Mouse (Mus musculus) layer of hippocampus, adult 9-10 months (tissue): ENCODE measurements at regions not wholly inside any gene's neighbourhood (a gene's known extent, or its start where the extent isn't known, plus 50 kb on each side); places are given as distances from the start of the nearest gene placed in this dataset.

ENCODE experiments used
- DNase-seq: peaks from one replicate; pipeline ENCODE4 v3.0.0; 2022; ENCODE audit warnings: low spot score

GRCm38 (mm10) chr7:70576112-70576910, 209.8 kb upstream of the Nr2f2 start:
- no peak for DNase-seq

GRCm38 (mm10) chr7:70575614-70576013, 209.1 kb upstream of the Nr2f2 start:
- DNase-seq: no peak

GRCm38 (mm10) chr7:70574194-70574593, 207.7 kb upstream of the Nr2f2 start:
- no peak for DNase-seq

- DNase-seq: no peak
Observed at GRCm38 (mm10) chr7:70565034-70565433, 198.5 kb upstream of the Nr2f2 start.

GRCm38 (mm10) chr7:70548936-70549450, 182.5 kb upstream of the Nr2f2 start:
- no peak for DNase-seq

- no peak for DNase-seq
Observed at GRCm38 (mm10) chr7:70541881-70542665, 175.5 kb upstream of the Nr2f2 start.

- DNase-seq: no peak
Observed at GRCm38 (mm10) chr7:70539121-70539642, 172.6 kb upstream of the Nr2f2 start.

- no peak for DNase-seq
Observed at GRCm38 (mm10) chr7:70536046-70536445, 169.5 kb upstream of the Nr2f2 start.

GRCm38 (mm10) chr7:70533552-70533951, 167.0 kb upstream of the Nr2f2 start:
- DNase-seq: no peak

GRCm38 (mm10) chr7:70527921-70528320, 161.4 kb upstream of the Nr2f2 start:
- DNase-seq: no peak

GRCm38 (mm10) chr7:70525372-70525771, 158.8 kb upstream of the Nr2f2 start:
- DNase-seq: no peak

GRCm38 (mm10) chr7:70524744-70525143, 158.2 kb upstream of the Nr2f2 start:
- DNase-seq: no peak

GRCm38 (mm10) chr7:70524251-70524650, 157.7 kb upstream of the Nr2f2 start:
- no peak for DNase-seq

GRCm38 (mm10) chr7:70516741-70517140, 150.2 kb upstream of the Nr2f2 start:
- DNase-seq: no peak

GRCm38 (mm10) chr7:70515341-70515851, 148.9 kb upstream of the Nr2f2 start:
- DNase-seq: no peak

GRCm38 (mm10) chr7:70514666-70515065, 148.1 kb upstream of the Nr2f2 start:
- no peak for DNase-seq

- no peak for DNase-seq
Observed at GRCm38 (mm10) chr7:70512354-70512753, 145.8 kb upstream of the Nr2f2 start.

- DNase-seq: no peak
Observed at GRCm38 (mm10) chr7:70505671-70506181, 139.2 kb upstream of the Nr2f2 start.

- no peak for DNase-seq
Observed at GRCm38 (mm10) chr7:70501821-70502220, 135.3 kb upstream of the Nr2f2 start.

- no peak for DNase-seq
Observed at GRCm38 (mm10) chr7:70496541-70497154, 130.1 kb upstream of the Nr2f2 start.

- DNase-seq: no peak
Observed at GRCm38 (mm10) chr7:70484201-70484600, 117.7 kb upstream of the Nr2f2 start.

GRCm38 (mm10) chr7:70483536-70483935, 117.0 kb upstream of the Nr2f2 start:
- DNase-seq: no peak
